Mouse (Mus musculus): ENCODE results near the gene Ptbp1.

- TF ChIP-seq POLR2A (IDR thresholded peaks at IDR 0.05; ENCODE audit: low read depth, low read length): no peak
- TF ChIP-seq CTCF (conservative IDR thresholded peaks at IDR 0.05; ENCODE audit: insufficient read depth, insufficient read length, low read depth, low read length): no peak
Observed at GRCm38 (mm10) chr10:79884446-79884845, 30.2 kb downstream of the Ptbp1 start.

Data from kidney, adult 2 months (tissue).